Mouse (Mus musculus): ENCODE data around the gene Ip6k1.

Ip6k1 gene

GRCm38 (mm10) chr9:108056361-108057261 is 54.3 kb downstream of the Ip6k1 start:
- no peak for DNase-seq (ENCODE audit: low read depth, low spot score)

GRCm38 (mm10) chr9:108057262-108057562 is 54.9 kb downstream of the Ip6k1 start:
- DNase-seq (ENCODE audit: low read depth, low spot score), result no peak

GRCm38 (mm10) chr9:108058291-108058690 is 56.0 kb downstream of the Ip6k1 start:
- no peak for DNase-seq (ENCODE audit: low read depth, low spot score)

GRCm38 (mm10) chr9:108062142-108062541 is 59.8 kb downstream of the Ip6k1 start:
- no peak for DNase-seq (ENCODE audit: low read depth, low spot score)

- no peak for DNase-seq (ENCODE audit: low read depth, low spot score)
These were observed 61.1 kb downstream of the Ip6k1 start for GRCm38 (mm10) chr9:108063361-108063760.

- DNase-seq (ENCODE audit: low read depth, low spot score), result peak; percentile 53
These were observed 63.2 kb downstream of the Ip6k1 start for GRCm38 (mm10) chr9:108065491-108066011.

GRCm38 (mm10) chr9:108067199-108067598 is 64.9 kb downstream of the Ip6k1 start:
- DNase-seq (ENCODE audit: low read depth, low spot score), result no peak

- peak; percentile 91 for DNase-seq (ENCODE audit: low read depth, low spot score)
These were observed 65.6 kb downstream of the Ip6k1 start for GRCm38 (mm10) chr9:108067900-108068299.

GRCm38 (mm10) chr9:108069007-108069406 is 66.7 kb downstream of the Ip6k1 start:
- DNase-seq (ENCODE audit: low read depth, low spot score), result no peak

GRCm38 (mm10) chr9:108069529-108069928 is 67.2 kb downstream of the Ip6k1 start:
- no peak for DNase-seq (ENCODE audit: low read depth, low spot score)

- DNase-seq (ENCODE audit: low read depth, low spot score), result no peak
These were observed 69.5 kb downstream of the Ip6k1 start for GRCm38 (mm10) chr9:108071801-108072200.

GRCm38 (mm10) chr9:108072481-108072924 is 70.2 kb downstream of the Ip6k1 start:
- no peak for DNase-seq (ENCODE audit: low read depth, low spot score)

GRCm38 (mm10) chr9:108073141-108073930 is 71.0 kb downstream of the Ip6k1 start:
- DNase-seq (ENCODE audit: low read depth, low spot score), result no peak

GRCm38 (mm10) chr9:108080168-108080567 is 77.9 kb downstream of the Ip6k1 start, which contains the start of gene Mst1:
TSS of gene Mst1 (plus strand) at chr9:108080436.
- DNase-seq (ENCODE audit: low read depth, low spot score), result no peak

GRCm38 (mm10) chr9:108082549-108082948 is 80.2 kb downstream of the Ip6k1 start:
- DNase-seq (ENCODE audit: low read depth, low spot score), result no peak

- DNase-seq (ENCODE audit: low read depth, low spot score), result no peak
These were observed 80.7 kb downstream of the Ip6k1 start, which contains the start of gene Rnf123 for GRCm38 (mm10) chr9:108082988-108083431. TSS of gene Rnf123 (minus strand) at chr9:108083346.

GRCm38 (mm10) chr9:108083561-108083960 is 81.3 kb downstream of the Ip6k1 start:
- no peak for DNase-seq (ENCODE audit: low read depth, low spot score)

GRCm38 (mm10) chr9:108085261-108085660 is 83.0 kb downstream of the Ip6k1 start:
- DNase-seq (ENCODE audit: low read depth, low spot score), result no peak

- DNase-seq (ENCODE audit: low read depth, low spot score), result no peak
These were observed 88.4 kb downstream of the Ip6k1 start for GRCm38 (mm10) chr9:108090611-108091120.

- DNase-seq (ENCODE audit: low read depth, low spot score), result no peak
These were observed 91.3 kb downstream of the Ip6k1 start for GRCm38 (mm10) chr9:108093586-108093985.

- DNase-seq (ENCODE audit: low read depth, low spot score), result peak; percentile 95
These were observed 92.1 kb downstream of the Ip6k1 start, which contains the start of gene Apeh for GRCm38 (mm10) chr9:108094184-108094941. TSS of gene Apeh (minus strand) at chr9:108094606.
